Mouse (Mus musculus): ENCODE measurements at regions not wholly inside any gene's neighbourhood (a gene's known extent, or its start where the extent isn't known, plus 50 kb on each side); places are given as distances from the start of the nearest gene placed in this dataset.

DNA sequence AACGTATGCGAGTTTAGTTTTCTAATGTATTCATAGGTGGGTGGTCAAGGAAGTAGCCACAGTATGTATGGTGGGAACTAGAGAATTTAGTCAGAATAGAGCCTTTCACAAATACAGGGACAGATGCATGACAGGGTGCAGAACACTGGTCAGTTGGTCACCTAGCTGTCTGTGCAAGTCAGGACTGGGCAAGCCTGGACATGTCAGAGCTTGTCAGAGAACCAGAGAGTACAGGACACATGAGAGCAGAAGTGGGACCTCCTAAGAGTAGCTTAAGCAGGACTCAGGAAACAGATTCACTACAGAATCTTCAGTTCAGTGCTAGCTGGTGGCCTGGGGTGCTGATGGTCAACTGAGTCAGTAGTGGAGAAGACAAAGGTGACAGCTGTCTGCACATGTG lies 395.7 kb upstream of the Tnp1 start:
- WGBS = 86% methylated on average over 2 of the region's 2 CpGs
- Histone ChIP-seq H3K4me3 (no peak overlapping the region), H3K36me3 (no peaks in the 10 kb centered on the region), H3K27me3 (ENCODE audit: insufficient read depth, poor library complexity, severe bottlenecking) (no peaks in the 10 kb centered on the region), H3K4me1 (replicated peaks) (no peaks in the 10 kb centered on the region), H3K9me3 (no peaks in the 10 kb centered on the region), H3K27ac (no peak overlapping the region)
- DNase-seq (ENCODE audit: low spot score) = no peak

- Histone ChIP-seq H3K4me1 (replicated peaks) (no peaks in the 10 kb centered on the region), H3K27ac (no peak overlapping the region), H3K9me3 (no peaks in the 10 kb centered on the region), H3K27me3 (ENCODE audit: insufficient read depth, poor library complexity, severe bottlenecking) (no peaks in the 10 kb centered on the region), H3K4me3 (no peak overlapping the region), H3K36me3 (no peaks in the 10 kb centered on the region)
- DNase-seq (ENCODE audit: low spot score) = no peak
- WGBS = 73% methylated on average over 3 of the region's 3 CpGs
Measured at GRCm38 (mm10) chr1:73399178-73399577, 383.5 kb upstream of the Tnp1 start.

GRCm38 (mm10) chr1:73395034-73395433 lies 379.3 kb upstream of the Tnp1 start:
- Histone ChIP-seq H3K27me3 (ENCODE audit: insufficient read depth, poor library complexity, severe bottlenecking) (no peaks in the 10 kb centered on the region), H3K4me1 (replicated peaks) (no peaks in the 10 kb centered on the region)
- DNase-seq (ENCODE audit: low spot score) = no peak

DNA sequence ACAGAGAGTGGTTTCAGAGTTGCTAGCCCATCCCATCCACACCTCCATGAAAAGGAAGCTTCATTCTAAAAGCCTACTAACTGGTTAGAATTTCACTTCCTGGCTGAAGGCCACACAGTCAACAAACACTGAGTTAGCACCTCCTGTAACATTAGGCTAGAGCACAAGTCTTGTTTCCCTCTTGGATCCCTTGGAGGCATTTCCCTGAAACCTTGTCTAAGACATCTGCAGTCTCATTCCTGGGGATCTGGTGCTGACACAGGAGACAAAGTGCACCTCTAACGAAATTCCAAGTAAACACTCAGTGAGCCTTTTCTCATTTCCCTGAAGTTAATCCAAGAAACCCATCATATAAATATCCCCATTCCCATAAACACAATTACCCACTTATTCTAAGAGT lies 378.8 kb upstream of the Tnp1 start:
- Histone ChIP-seq H3K4me3 (no peak overlapping the region), H3K27me3 (ENCODE audit: insufficient read depth, poor library complexity, severe bottlenecking) (no peaks in the 10 kb centered on the region)
- 64% methylated on average over 1 of the region's 1 CpGs for WGBS

More at GRCm38 (mm10) chr1:73395034-73395433, 379.3 kb upstream of the Tnp1 start:
- H3K9me3 ChIP-seq = no peaks in the 10 kb centered on the region
- H3K36me3 ChIP-seq = no peaks in the 10 kb centered on the region
- WGBS = 68% methylated on average over 1 of the region's 1 CpGs
- no peak overlapping the region for H3K27ac ChIP-seq
- no peak overlapping the region for H3K4me3 ChIP-seq

GRCm38 (mm10) chr1:73392077-73392476 lies 376.4 kb upstream of the Tnp1 start:
- Histone ChIP-seq H3K27me3 (ENCODE audit: insufficient read depth, poor library complexity, severe bottlenecking) (no peaks in the 10 kb centered on the region), H3K36me3 (no peaks in the 10 kb centered on the region), H3K27ac (no peak overlapping the region), H3K4me1 (replicated peaks) (no peaks in the 10 kb centered on the region), H3K4me3 (no peak overlapping the region), H3K9me3 (no peaks in the 10 kb centered on the region)
- WGBS = 71% methylated on average over 10 of the region's 10 CpGs
- no peak for DNase-seq (ENCODE audit: low spot score)

More for the DNA sequence above, 378.8 kb upstream of the Tnp1 start:
- H3K36me3 ChIP-seq = no peaks in the 10 kb centered on the region
- H3K9me3 ChIP-seq = no peaks in the 10 kb centered on the region
- H3K4me1 ChIP-seq (replicated peaks) = no peaks in the 10 kb centered on the region
- DNase-seq (ENCODE audit: low spot score) = no peak
- no peak overlapping the region for H3K27ac ChIP-seq

- 76% methylated on average over 3 of the region's 3 CpGs for WGBS
- no peak overlapping the region for H3K27ac ChIP-seq
- no peaks in the 10 kb centered on the region for H3K4me1 ChIP-seq (replicated peaks)
- no peaks in the 10 kb centered on the region for H3K36me3 ChIP-seq
- no peaks in the 10 kb centered on the region for H3K9me3 ChIP-seq
- H3K4me3 ChIP-seq = no peak overlapping the region
- H3K27me3 ChIP-seq (ENCODE audit: insufficient read depth, poor library complexity, severe bottlenecking) = no peaks in the 10 kb centered on the region
- no peak for DNase-seq (ENCODE audit: low spot score)
Measured at GRCm38 (mm10) chr1:73389976-73390375, 374.3 kb upstream of the Tnp1 start.

GRCm38 (mm10) chr1:73389174-73389573 lies 373.5 kb upstream of the Tnp1 start:
- 90% methylated on average over 3 of the region's 3 CpGs for WGBS
- no peaks in the 10 kb centered on the region for H3K4me1 ChIP-seq (replicated peaks)
- H3K36me3 ChIP-seq = no peaks in the 10 kb centered on the region
- H3K9me3 ChIP-seq = no peaks in the 10 kb centered on the region
- no peak overlapping the region for H3K27ac ChIP-seq
- no peaks in the 10 kb centered on the region for H3K27me3 ChIP-seq (ENCODE audit: insufficient read depth, poor library complexity, severe bottlenecking)
- DNase-seq (ENCODE audit: low spot score) = no peak
- H3K4me3 ChIP-seq = no peak overlapping the region

DNA sequence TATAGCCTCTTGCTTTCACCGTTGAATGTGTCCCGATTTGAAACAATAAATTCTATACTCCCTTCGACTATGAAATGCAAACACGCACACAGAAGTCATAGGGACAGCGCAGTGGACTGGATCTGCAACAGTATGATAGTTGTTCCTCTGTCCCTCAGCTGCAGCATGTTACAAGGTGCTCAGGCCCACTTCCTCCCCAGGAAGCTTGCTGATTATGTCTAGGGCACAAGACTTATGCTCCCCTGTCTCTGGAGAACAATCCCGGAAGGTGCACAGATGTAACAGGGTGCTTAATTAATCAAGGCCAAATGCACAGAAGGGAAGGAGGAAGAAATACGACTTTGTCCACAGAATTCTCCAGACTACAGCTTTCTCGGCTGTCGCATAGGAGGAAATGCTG lies 365.9 kb upstream of the Tnp1 start:
- DNase-seq (ENCODE audit: low spot score) = no peak
- H3K9me3 ChIP-seq = no peaks in the 10 kb centered on the region
- 86% methylated on average over 9 of the region's 9 CpGs for WGBS
- H3K4me1 ChIP-seq (replicated peaks) = no peaks in the 10 kb centered on the region
- no peaks in the 10 kb centered on the region for H3K27me3 ChIP-seq (ENCODE audit: insufficient read depth, poor library complexity, severe bottlenecking)
- no peak overlapping the region for H3K4me3 ChIP-seq
- no peaks in the 10 kb centered on the region for H3K36me3 ChIP-seq
- H3K27ac ChIP-seq = no peak overlapping the region

DNA sequence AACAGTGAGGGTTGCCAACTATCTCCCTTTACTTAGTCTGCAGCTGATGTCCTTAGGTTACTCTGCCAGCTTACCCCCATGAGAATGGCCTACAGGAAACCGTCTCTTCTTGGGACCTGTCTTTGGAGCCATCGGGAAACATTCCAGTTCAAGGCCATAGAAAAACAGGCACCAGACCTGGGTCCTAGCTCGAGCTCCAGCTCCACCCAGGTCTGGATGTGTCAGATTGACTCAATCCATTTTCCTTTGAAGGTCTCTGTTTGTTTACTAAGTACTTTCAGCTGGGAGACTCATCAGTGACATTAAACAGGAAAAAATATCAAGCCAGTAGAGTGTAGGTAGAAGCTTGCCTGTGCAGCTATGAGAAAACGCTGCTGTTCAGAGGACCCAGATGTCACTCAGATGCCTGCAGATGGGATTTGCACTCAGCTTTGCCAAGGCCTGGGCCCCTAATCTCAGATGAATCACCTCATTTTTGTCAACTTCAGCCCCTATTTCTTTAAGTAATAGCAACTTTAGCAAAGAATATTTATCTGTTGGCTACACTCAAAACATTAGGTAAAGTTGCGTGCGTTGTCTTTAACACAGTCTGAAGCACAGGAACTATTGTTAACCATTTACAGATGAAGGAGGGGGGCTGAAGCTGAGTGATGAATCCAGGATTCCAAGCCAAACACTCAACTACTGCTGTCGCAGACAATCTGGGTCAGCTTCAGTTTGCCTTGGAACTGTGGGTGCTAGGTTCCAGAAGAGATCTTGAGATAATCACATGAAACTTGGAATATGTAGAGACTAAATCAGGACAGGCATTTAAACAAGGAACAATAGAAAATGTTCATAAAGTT lies 359.0 kb upstream of the Tnp1 start:
- H3K4me1 ChIP-seq (replicated peaks) = no peaks in the 10 kb centered on the region
- DNase-seq (ENCODE audit: low spot score) = no peak
- no peaks in the 10 kb centered on the region for H3K27me3 ChIP-seq (ENCODE audit: insufficient read depth, poor library complexity, severe bottlenecking)
- no peak overlapping the region for H3K4me3 ChIP-seq
- WGBS = 86% methylated on average over 7 of the region's 7 CpGs
- no peaks in the 10 kb centered on the region for H3K36me3 ChIP-seq
- no peaks in the 10 kb centered on the region for H3K9me3 ChIP-seq
- H3K27ac ChIP-seq = no peak overlapping the region

DNA sequence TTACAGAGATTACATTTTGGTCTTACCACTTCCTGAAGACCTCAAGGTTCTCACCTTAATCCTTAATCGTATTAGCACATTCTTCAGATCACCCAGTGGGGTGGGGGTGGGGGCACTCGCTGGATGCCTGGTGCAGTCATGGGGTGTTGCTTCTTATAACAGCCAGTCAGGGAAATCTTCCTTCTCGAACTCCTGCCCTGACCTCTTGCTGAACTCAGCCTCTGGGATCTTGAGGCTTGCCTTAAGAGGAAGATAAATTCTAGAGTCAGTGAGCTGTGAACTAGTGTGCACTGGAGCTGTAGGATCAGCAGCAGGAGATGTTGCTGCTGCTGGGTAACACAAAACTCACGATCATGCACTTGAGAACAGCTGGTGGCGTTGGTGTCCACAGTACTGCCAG lies 352.5 kb upstream of the Tnp1 start:
- 73% methylated on average over 5 of the region's 5 CpGs for WGBS
- no peaks in the 10 kb centered on the region for H3K36me3 ChIP-seq
- H3K9me3 ChIP-seq = no peaks in the 10 kb centered on the region
- H3K27me3 ChIP-seq (ENCODE audit: insufficient read depth, poor library complexity, severe bottlenecking) = no peaks in the 10 kb centered on the region
- H3K4me3 ChIP-seq = no peak overlapping the region
- no peak overlapping the region for H3K27ac ChIP-seq
- H3K4me1 ChIP-seq (replicated peaks) = peaks cover 23% of the 10 kb centered on the region
- DNase-seq (ENCODE audit: low spot score) = no peak

DNA sequence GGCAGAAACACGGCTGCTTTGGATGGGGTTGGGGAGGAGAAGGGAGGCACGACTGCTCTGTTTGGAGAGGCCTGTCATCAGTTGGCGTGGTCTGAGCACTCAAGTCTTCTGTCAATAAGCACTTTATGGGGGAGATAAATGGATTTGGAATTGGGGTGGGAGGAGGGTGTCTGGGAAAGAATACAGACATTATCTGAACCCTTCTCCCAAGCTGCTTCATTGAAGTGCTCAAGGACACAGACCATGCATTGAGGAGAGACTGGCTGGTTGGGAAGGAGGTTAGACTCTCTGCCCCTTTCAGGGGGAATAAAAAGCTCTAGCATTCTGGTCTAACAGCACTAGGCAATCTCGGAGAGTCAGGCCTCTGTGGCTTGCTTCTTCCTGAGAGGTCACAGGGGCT lies 350.1 kb upstream of the Tnp1 start:
- WGBS = 59% methylated on average over 4 of the region's 4 CpGs
- no peaks in the 10 kb centered on the region for H3K9me3 ChIP-seq

GRCm38 (mm10) chr1:73364300-73364683 lies 348.6 kb upstream of the Tnp1 start:
- WGBS = 69% methylated on average over 7 of the region's 7 CpGs

More for the DNA sequence above, 350.1 kb upstream of the Tnp1 start:
- H3K4me1 ChIP-seq (replicated peaks) = peaks cover 33% of the 10 kb centered on the region
- no peaks in the 10 kb centered on the region; the same call in 1 of the 2 replicates for H3K27me3 ChIP-seq (ENCODE audit: insufficient read depth, poor library complexity, severe bottlenecking)
- H3K4me3 ChIP-seq = no peak overlapping the region
- H3K36me3 ChIP-seq = no peaks in the 10 kb centered on the region
- peak overlapping the region; percentile 50; the same call in 1 of the 2 replicates for H3K27ac ChIP-seq
- DNase-seq (ENCODE audit: low spot score) = no peak

GRCm38 (mm10) chr1:73363549-73364299 lies 348.0 kb upstream of the Tnp1 start:
- Histone ChIP-seq H3K27me3 (ENCODE audit: insufficient read depth, poor library complexity, severe bottlenecking) (no peaks in the 10 kb centered on the region; the same call in 1 of the 2 replicates), H3K9me3 (no peaks in the 10 kb centered on the region), H3K36me3 (no peaks in the 10 kb centered on the region), H3K4me3 (peak overlapping the region; percentile 18), H3K27ac (peak overlapping the region; percentile 66), H3K4me1 (replicated peaks) (peaks cover 33% of the 10 kb centered on the region)
- peak; percentile 49 for DNase-seq (ENCODE audit: low spot score)
- 7% methylated on average over 7 of the region's 7 CpGs for WGBS

More at GRCm38 (mm10) chr1:73364300-73364683, 348.6 kb upstream of the Tnp1 start:
- H3K27me3 ChIP-seq (ENCODE audit: insufficient read depth, poor library complexity, severe bottlenecking) = no peaks in the 10 kb centered on the region; the same call in 1 of the 2 replicates
- peak overlapping the region; percentile 66 for H3K27ac ChIP-seq
- peaks cover 33% of the 10 kb centered on the region for H3K4me1 ChIP-seq (replicated peaks)
- H3K36me3 ChIP-seq = no peaks in the 10 kb centered on the region
- H3K9me3 ChIP-seq = no peaks in the 10 kb centered on the region
- no peak for DNase-seq (ENCODE audit: low spot score)
- no peak overlapping the region for H3K4me3 ChIP-seq
